Mouse (Mus musculus): Measurements from ENCODE around the gene Vps25. TPM values are rescaled to one million over a fixed set of nuclear protein-coding genes. Genes with fewer than 3 reads are reported as not detected.
A peak's percentile ranks its signal among the peaks of the same experiment; 100 is the strongest.

The Vps25 gene
- total and polyA plus RNA-seq, 3 experiments = 75.5 to 107 TPM; not detected in 1

- TF ChIP-seq MAX (IDR thresholded peaks at IDR 0.05; ENCODE audit: low read length) = no peak
- TF ChIP-seq GABPA (IDR thresholded peaks at IDR 0.05; ENCODE audit: low read depth, low read length) = no peak
- TF ChIP-seq ZKSCAN1 (IDR thresholded peaks at IDR 0.05; ENCODE audit: low read depth, low read length) = no peak
Observed at GRCm38 (mm10) chr11:101221306-101221986, 32.1 kb upstream of the Vps25 start (continued).

- peaks cover 0 to 19% of the 10 kb centered on the region in 2 experiments; a peak in 2 of 4 replicates for H3K36me3 ChIP-seq (ENCODE audit: control insufficient read depth in 1 of 2, insufficient read depth in 2 of 2, low read length in 2 of 2)
- H3K79me2 ChIP-seq (ENCODE audit: control insufficient read depth, insufficient read depth, low read length, poor library complexity) = peaks cover 5% of the 10 kb centered on the region; the same call in 1 of the 2 replicates
- H3K27ac ChIP-seq (ENCODE audit: control insufficient read depth, low read depth, low read length) = no peak overlapping the region
- H3K9me3 ChIP-seq (replicated peaks; ENCODE audit: insufficient read depth, low read length) = no peaks in the 10 kb centered on the region
- H3K4me3 ChIP-seq (ENCODE audit: control insufficient read depth in 1 of 2, insufficient read depth in 1 of 2, low read depth in 2 of 2, low read length in 2 of 2) = no peak overlapping the region
- no peak for TF ChIP-seq SIN3A (IDR thresholded peaks at IDR 0.05; ENCODE audit: low read length)
- H3K4me1 ChIP-seq (ENCODE audit: control insufficient read depth in 1 of 2, insufficient read depth in 2 of 2, low read length in 2 of 2) = peaks cover 12 to 23% of the 10 kb centered on the region in 2 experiments
- no peak for DNase-seq (ENCODE audit: low read depth, low spot score)
- no peak overlapping the region for H3K9ac ChIP-seq (ENCODE audit: control insufficient read depth, low read depth, low read length, poor library complexity, severe bottlenecking)
- peaks cover 0 to 2% of the 10 kb centered on the region in 2 experiments; a peak in 1 of 4 replicates for H3K27me3 ChIP-seq (ENCODE audit: control insufficient read depth in 1 of 2, insufficient read depth in 2 of 2, low read length in 2 of 2)
Observed at GRCm38 (mm10) chr11:101224337-101224736, 29.2 kb upstream of the Vps25 start.

DNA sequence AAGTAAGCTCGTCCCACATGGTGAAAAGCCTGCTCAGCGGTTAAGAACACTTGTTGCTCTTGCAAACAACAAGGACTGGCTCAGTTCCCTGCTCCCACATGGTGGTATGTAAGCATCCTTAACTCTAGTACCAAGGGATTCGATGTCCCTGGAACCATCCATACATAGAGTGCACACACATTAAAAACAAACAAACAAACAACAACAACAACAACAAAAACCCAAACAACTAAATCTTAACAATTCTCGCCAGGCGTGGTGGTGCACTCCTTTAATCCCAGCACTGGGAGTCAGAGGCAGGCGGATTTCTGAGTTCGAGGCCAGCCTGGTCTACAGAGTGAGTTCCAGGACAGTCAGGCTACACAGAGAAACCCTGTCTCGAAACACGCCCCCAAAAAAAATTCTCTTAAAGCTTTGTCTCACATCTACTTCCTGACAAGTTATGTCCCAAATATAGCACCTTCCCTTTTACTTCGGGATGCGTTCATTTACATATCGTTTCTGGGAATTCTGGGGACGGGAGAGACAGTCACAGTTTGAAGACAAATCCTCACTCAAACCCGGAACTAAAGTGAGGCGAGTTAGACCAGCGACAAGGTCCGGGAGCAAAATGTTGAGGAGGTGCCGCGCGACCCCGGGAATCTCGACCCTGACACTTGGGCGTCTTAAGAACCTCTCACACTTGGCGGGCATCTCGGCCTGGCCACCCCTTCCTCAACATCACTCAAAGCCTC, 28.0 kb upstream of the Vps25 start:
- Histone ChIP-seq H3K4me1 (ENCODE audit: control insufficient read depth in 1 of 2, insufficient read depth in 2 of 2, low read length in 2 of 2) (peaks cover 12 to 29% of the 10 kb centered on the region in 2 experiments), H3K9ac (ENCODE audit: control insufficient read depth, low read depth, low read length, poor library complexity, severe bottlenecking) (peak overlapping the region; percentile 71), H3K79me2 (ENCODE audit: control insufficient read depth, insufficient read depth, low read length, poor library complexity) (peaks cover 5% of the 10 kb centered on the region; the same call in 1 of the 2 replicates), H3K27me3 (ENCODE audit: control insufficient read depth in 1 of 2, insufficient read depth in 2 of 2, low read length in 2 of 2) (peaks cover 0 to 2% of the 10 kb centered on the region in 2 experiments; a peak in 1 of 4 replicates), H3K4me3 (ENCODE audit: control insufficient read depth in 1 of 2, insufficient read depth in 1 of 2, low read depth in 2 of 2, low read length in 2 of 2) (peak overlapping the region; percentile 87 to 96), H3K36me3 (ENCODE audit: control insufficient read depth in 1 of 2, insufficient read depth in 2 of 2, low read length in 2 of 2) (peaks cover 0 to 19% of the 10 kb centered on the region in 2 experiments; a peak in 2 of 4 replicates), H3K27ac (ENCODE audit: control insufficient read depth, low read depth, low read length) (no peak overlapping the region), H3K9me3 (replicated peaks; ENCODE audit: insufficient read depth, low read length) (no peaks in the 10 kb centered on the region)
- TF ChIP-seq KAT2A (conservative IDR thresholded peaks at IDR 0.05; ENCODE audit: low read depth, low read length) (no peak), ELF1 (IDR thresholded peaks at IDR 0.05; ENCODE audit: low read depth, low read length) (peak; percentile 38; the same call in 1 of the 2 replicates)
- DNase-seq (ENCODE audit: low read depth, low spot score) = peak; percentile 52

DNA sequence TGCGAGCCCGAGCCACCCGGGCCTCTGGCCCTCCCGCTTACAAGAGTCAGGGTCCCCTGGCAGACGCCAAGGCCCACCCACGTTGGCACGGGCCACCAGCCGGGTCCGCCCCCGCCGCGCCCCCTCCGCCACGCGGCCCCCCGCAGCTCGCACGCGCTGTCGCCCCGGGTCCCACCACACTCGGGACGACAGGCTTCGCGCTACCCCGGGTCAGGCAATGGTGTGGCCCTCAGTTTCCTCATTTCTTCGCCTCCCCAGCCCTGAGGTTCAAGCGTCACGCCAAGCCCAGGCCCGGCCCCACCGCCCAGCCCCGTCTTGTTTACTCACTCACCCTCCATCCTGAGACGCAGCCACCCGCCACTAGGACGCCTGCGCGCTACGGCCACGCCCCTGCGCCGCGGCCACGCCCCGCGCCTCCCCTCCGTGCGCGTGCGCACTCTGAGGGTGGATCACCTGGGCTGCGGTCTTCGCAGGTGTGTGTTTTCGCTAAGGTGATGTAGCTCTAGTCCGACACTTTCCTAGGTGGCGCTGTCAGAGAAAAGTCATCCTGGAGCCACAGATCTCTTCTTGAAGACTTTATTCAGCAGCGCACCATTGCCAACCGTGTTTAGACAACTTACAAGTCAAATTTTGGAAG, 27.3 kb upstream of the Vps25 start, which contains the start of gene Ezh1:
Gene Ezh1 (minus strand): TSS at position 399 of the 637 bp plus-strand sequence.
- peak; percentile 88 for DNase-seq (ENCODE audit: low read depth, low spot score)
- Histone ChIP-seq H3K4me3 (ENCODE audit: control insufficient read depth in 1 of 2, insufficient read depth in 1 of 2, low read depth in 2 of 2, low read length in 2 of 2) (peak within 1 kb of the TSS; percentile 87 to 96), H3K4me1 (ENCODE audit: control insufficient read depth in 1 of 2, insufficient read depth in 2 of 2, low read length in 2 of 2) (peaks cover 6 to 25% of the 10 kb centered on the region in 2 experiments), H3K9ac (ENCODE audit: control insufficient read depth, low read depth, low read length, poor library complexity, severe bottlenecking) (peak within 1 kb of the TSS; percentile 71), H3K36me3 (ENCODE audit: control insufficient read depth in 1 of 2, insufficient read depth in 2 of 2, low read length in 2 of 2) (peaks cover 0 to 12% of the 10 kb centered on the region in 2 experiments; a peak in 2 of 4 replicates), H3K27me3 (ENCODE audit: control insufficient read depth in 1 of 2, insufficient read depth in 2 of 2, low read length in 2 of 2) (peaks cover 0 to 2% of the 10 kb centered on the region in 2 experiments; a peak in 2 of 4 replicates), H3K79me2 (ENCODE audit: control insufficient read depth, insufficient read depth, low read length, poor library complexity) (peaks cover 5% of the 10 kb centered on the region; the same call in 1 of the 2 replicates), H3K27ac (ENCODE audit: control insufficient read depth, low read depth, low read length) (no peak within 1 kb of the TSS), H3K9me3 (replicated peaks; ENCODE audit: insufficient read depth, low read length) (no peaks in the 10 kb centered on the region)
- TF ChIP-seq RAD21 (IDR thresholded peaks at IDR 0.05; ENCODE audit: low read depth, low read length) (no peak), ZMIZ1 (IDR thresholded peaks at IDR 0.05; ENCODE audit: low read depth, low read length) (no peak), SIN3A (IDR thresholded peaks at IDR 0.05; ENCODE audit: low read length) (0 out of 2 replicates have a peak, but pooled peaks have one; percentile 25), TCF12 (IDR thresholded peaks at IDR 0.05; ENCODE audit: low read depth, low read length) (0 out of 2 replicates have a peak, but pooled peaks have one; percentile 24), HCFC1 (IDR thresholded peaks at IDR 0.05; ENCODE audit: low read depth, low read length) (peak; percentile 60; the same call in 1 of the 2 replicates), UBTF (IDR thresholded peaks at IDR 0.05; ENCODE audit: borderline replicate concordance, insufficient read depth, low read depth, low read length) (no peak), KAT2A (conservative IDR thresholded peaks at IDR 0.05; ENCODE audit: low read depth, low read length) (no peak), USF1 (IDR thresholded peaks at IDR 0.05; ENCODE audit: low read depth, low read length) (peak; percentile 64), GATA1 (IDR thresholded peaks at IDR 0.05; ENCODE audit: low read depth, low read length) (no peak), EP300 (IDR thresholded peaks at IDR 0.05; ENCODE audit: low read depth in 1 of 2, low read length in 2 of 2) (0 out of 4 replicates have a peak, but pooled peaks of 1 of the 2 experiments have one; percentile 22), CHD2 (IDR thresholded peaks at IDR 0.05; ENCODE audit: low read length) (no peak), MXI1 (IDR thresholded peaks at IDR 0.05; ENCODE audit: low read depth, low read length) (peak; percentile 69; the same call in 1 of the 2 replicates), CHD1 (IDR thresholded peaks at IDR 0.05; ENCODE audit: low read depth, low read length) (no peak), MAX (IDR thresholded peaks at IDR 0.05; ENCODE audit: low read length) (peak; percentile 47; the same call in 1 of the 2 replicates), TBP (IDR thresholded peaks at IDR 0.05; ENCODE audit: low read depth, low read length) (0 out of 2 replicates have a peak, but pooled peaks have one; percentile 34)

All from MEL (cell line).